Mouse (Mus musculus) B cell, adult 2 months (primary cell): ENCODE data around the gene Pdcd4.
"Not testable (repeated sequence)": the region's sequence is repeated elsewhere in the genome, so short reads cannot be mapped to it uniquely, and the experiment has no call there.

Experiments
- DNase-seq, 2 experiments: peaks; one replicate each; pipeline ENCODE4 v3.0.0; 2022

Gene Pdcd4

DNA sequence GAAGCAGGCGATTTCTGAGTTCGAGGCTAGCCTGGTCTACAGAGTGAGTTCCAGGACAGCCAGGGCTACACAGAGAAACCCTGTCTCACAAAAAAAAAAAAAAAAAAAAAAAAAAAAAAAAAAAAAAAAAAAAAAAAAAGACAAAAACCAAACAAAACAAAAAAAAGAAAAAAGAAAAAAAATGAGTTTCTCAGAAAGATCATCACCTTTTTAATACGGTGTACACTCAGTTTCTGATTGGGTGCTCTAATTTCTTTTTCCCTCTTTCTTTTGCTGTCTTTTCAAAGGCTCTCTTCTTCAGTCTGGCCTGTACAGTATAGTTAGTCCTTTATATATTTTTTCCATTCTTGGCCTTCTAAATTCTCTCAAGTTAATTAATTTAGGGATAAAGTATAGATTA is 72.3 kb downstream of the Pdcd4 start:
- not testable (repeated sequence) for DNase-seq

DNA sequence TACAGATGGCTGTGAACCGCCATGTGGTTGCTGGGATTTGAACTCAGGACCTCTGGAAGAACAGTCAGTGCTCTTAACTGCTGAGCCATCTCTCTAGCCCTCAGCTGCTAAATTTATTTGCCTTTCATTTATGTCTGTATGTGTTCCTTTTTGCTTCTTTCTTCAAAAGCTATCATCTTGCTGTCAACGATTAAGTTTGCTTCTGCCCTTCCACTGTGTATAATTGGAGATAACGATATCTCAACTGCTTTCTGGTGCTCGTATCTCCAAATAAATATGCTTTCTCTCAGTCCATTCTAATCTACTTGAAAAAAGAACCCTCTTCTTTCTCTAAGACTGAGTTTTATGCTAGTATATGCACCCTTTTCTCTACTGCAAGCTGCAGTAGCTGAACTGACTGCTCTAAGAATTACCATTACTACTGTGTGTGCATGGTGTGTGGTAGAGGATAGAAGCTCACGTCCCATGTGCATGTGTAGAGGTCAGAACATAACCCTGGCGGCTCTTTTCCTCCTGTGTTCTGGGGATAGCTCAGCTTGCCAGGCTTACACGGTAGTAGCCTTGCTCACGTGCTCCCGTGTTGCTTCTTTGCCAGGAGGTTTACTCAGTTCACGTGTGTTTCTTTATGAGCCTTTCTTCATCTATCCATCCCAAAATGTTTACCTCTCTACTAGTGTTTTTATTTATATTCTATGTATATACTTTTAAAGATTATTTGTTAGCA is 73.0 kb downstream of the Pdcd4 start:
- DNase-seq = no peak

DNA sequence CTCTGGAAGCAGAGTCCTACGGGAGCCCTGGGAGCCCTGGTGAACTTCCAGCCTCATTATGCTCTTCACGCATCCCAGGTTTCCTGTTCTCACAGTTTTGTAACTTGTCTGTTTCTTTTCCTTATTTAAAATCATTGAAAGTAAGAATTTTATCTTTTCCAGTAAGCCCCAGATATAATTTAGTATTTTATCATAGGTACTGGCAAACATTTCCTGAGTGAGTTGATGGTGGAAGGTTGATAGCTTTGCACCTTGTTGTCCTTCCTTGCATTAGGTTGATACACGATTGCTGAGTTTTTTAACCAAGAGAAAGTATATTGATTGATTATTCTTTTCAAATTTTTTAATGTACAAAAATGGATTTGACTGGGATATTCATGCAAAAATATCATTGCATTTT is 77.2 kb downstream of the Pdcd4 start:
- DNase-seq = no peak

DNA sequence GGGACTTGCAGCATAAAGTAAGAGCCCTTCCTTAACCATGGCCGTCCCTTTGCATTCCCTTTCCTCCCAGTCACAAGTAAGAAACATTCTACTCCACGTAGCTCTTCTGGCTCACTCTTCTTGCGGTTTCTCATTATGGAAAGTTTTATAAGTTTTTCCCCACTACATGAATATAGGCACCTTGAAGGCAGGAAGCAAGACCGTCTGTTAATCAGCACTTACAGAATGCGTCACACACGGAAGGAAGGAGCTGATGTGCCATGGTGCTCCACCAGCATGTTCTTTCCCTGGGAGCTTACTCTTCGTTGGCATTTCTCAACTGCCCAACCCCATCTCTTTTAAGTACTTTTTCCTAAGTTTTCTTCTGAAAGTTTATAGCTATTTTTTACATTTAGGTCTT is 79.9 kb downstream of the Pdcd4 start:
- no peak for DNase-seq

DNA sequence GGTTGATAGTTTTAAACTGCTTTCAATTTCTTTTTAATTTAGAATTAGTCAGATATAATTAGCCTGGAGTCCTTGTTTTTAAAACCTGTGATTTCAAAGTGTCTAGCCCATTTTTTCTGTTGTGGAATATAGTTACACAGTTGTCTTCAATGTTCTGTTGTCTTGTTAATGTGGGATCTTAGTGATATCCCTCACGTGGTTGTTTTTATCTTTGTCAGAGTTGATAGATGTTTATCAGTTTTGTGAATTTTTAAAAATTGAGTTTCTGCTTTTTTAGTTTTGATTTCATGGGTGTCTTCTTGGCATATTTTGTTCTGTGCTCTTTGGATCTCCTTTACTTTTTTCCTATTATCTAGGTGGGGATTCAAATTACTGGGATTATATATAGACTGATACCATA is 81.6 kb downstream of the Pdcd4 start:
- no peak for DNase-seq
